Mouse (Mus musculus): ENCODE measurements around the gene BC048562. TPM values are rescaled to one million over a fixed set of nuclear protein-coding genes. Genes with fewer than 3 reads are reported as not detected.

The BC048562 gene
- polyA plus RNA-seq (2015; fragmentation: Nextera tagmentation; extraction: Ambion mirVana), result not detected in 2 replicates

GRCm38 (mm10) chr9:108436182-108436581 lies at the start of gene BC048562:
Gene BC048562, plus strand, starts transcription at chr9:108436482.
- Histone ChIP-seq H3K4me2 (no peak within 1 kb of the TSS), H3K4me3 (no peak within 1 kb of the TSS), H3K9me3 (no peaks in the 10 kb centered on the region), H3K27me3 (no peaks in the 10 kb centered on the region), H3K27ac (no peak within 1 kb of the TSS), H3K36me3 (no peaks in the 10 kb centered on the region), H3K4me1 (0 out of 2 replicates have a peak, but pooled peaks cover 17% of the 10 kb centered on the region), H3K9ac (no peak within 1 kb of the TSS)
- WGBS, result 80% methylated on average over 3 of the region's 3 CpGs
- ATAC-seq (ENCODE audit: insufficient number of reproducible peaks, low FRiP score, low TSS enrichment, low read depth), result no peak

- Histone ChIP-seq H3K4me2 (no peak overlapping the region), H3K4me3 (no peak overlapping the region), H3K27me3 (no peaks in the 10 kb centered on the region), H3K27ac (no peak overlapping the region), H3K4me1 (no peaks in the 10 kb centered on the region), H3K36me3 (peaks cover 85% of the 10 kb centered on the region), H3K9ac (no peak overlapping the region), H3K9me3 (no peaks in the 10 kb centered on the region)
- 81% methylated on average over 4 of the region's 4 CpGs for WGBS
- no peak for ATAC-seq (ENCODE audit: insufficient number of reproducible peaks, low FRiP score, low TSS enrichment, low read depth)
Measured at GRCm38 (mm10) chr9:108386816-108387215, 49.5 kb upstream of the BC048562 start.

GRCm38 (mm10) chr9:108388601-108389000 lies 47.7 kb upstream of the BC048562 start:
- no peak overlapping the region for H3K4me2 ChIP-seq
- no peaks in the 10 kb centered on the region for H3K9me3 ChIP-seq
- ATAC-seq (ENCODE audit: insufficient number of reproducible peaks, low FRiP score, low TSS enrichment, low read depth), result no peak
- H3K27ac ChIP-seq, result no peak overlapping the region
- H3K9ac ChIP-seq, result no peak overlapping the region
- 92% methylated on average over 10 of the region's 10 CpGs for WGBS
- H3K4me3 ChIP-seq, result no peak overlapping the region
- no peaks in the 10 kb centered on the region for H3K4me1 ChIP-seq
- peaks cover 89% of the 10 kb centered on the region for H3K36me3 ChIP-seq
- H3K27me3 ChIP-seq, result no peaks in the 10 kb centered on the region

- Histone ChIP-seq H3K4me1 (no peaks in the 10 kb centered on the region), H3K36me3 (peaks cover 89% of the 10 kb centered on the region), H3K27me3 (no peaks in the 10 kb centered on the region), H3K4me2 (no peak overlapping the region), H3K27ac (no peak overlapping the region), H3K9ac (no peak overlapping the region), H3K4me3 (no peak overlapping the region), H3K9me3 (no peaks in the 10 kb centered on the region)
- 74% methylated on average over 6 of the region's 6 CpGs for WGBS
- ATAC-seq (ENCODE audit: insufficient number of reproducible peaks, low FRiP score, low TSS enrichment, low read depth), result no peak
Measured at GRCm38 (mm10) chr9:108389220-108389619, 47.1 kb upstream of the BC048562 start.

GRCm38 (mm10) chr9:108392676-108393075 lies 43.6 kb upstream of the BC048562 start, which contains the start of gene 1700102P08Rik:
Gene 1700102P08Rik, plus strand, starts transcription at chr9:108392805.
- ATAC-seq (ENCODE audit: insufficient number of reproducible peaks, low FRiP score, low TSS enrichment, low read depth), result no peak
- H3K36me3 ChIP-seq, result peaks cover 62% of the 10 kb centered on the region
- H3K4me3 ChIP-seq, result no peak within 1 kb of the TSS
- no peak within 1 kb of the TSS for H3K4me2 ChIP-seq
- no peaks in the 10 kb centered on the region for H3K4me1 ChIP-seq
- WGBS, result 74% methylated on average over 18 of the region's 18 CpGs
- no peaks in the 10 kb centered on the region for H3K27me3 ChIP-seq
- H3K9ac ChIP-seq, result no peak within 1 kb of the TSS
- no peaks in the 10 kb centered on the region for H3K9me3 ChIP-seq
- H3K27ac ChIP-seq, result no peak within 1 kb of the TSS

GRCm38 (mm10) chr9:108394191-108394590 lies 42.1 kb upstream of the BC048562 start:
- no peaks in the 10 kb centered on the region for H3K9me3 ChIP-seq
- ATAC-seq (ENCODE audit: insufficient number of reproducible peaks, low FRiP score, low TSS enrichment, low read depth), result no peak
- H3K4me3 ChIP-seq, result no peak overlapping the region
- WGBS, result 95% methylated on average over 6 of the region's 6 CpGs
- no peak overlapping the region for H3K4me2 ChIP-seq
- no peak overlapping the region for H3K9ac ChIP-seq
- no peaks in the 10 kb centered on the region for H3K27me3 ChIP-seq
- H3K27ac ChIP-seq, result no peak overlapping the region
- peaks cover 47% of the 10 kb centered on the region for H3K36me3 ChIP-seq
- H3K4me1 ChIP-seq, result no peaks in the 10 kb centered on the region

GRCm38 (mm10) chr9:108395427-108395826 lies 40.9 kb upstream of the BC048562 start:
- Histone ChIP-seq H3K27me3 (no peaks in the 10 kb centered on the region), H3K4me1 (no peaks in the 10 kb centered on the region), H3K9ac (no peak overlapping the region), H3K4me3 (no peak overlapping the region), H3K4me2 (no peak overlapping the region), H3K9me3 (no peaks in the 10 kb centered on the region), H3K27ac (no peak overlapping the region), H3K36me3 (peaks cover 40% of the 10 kb centered on the region)
- ATAC-seq (ENCODE audit: insufficient number of reproducible peaks, low FRiP score, low TSS enrichment, low read depth), result no peak
- WGBS, result 92% methylated on average over 1 of the region's 1 CpGs

- H3K4me1 ChIP-seq, result peaks cover 4% of the 10 kb centered on the region; the same call in 1 of the 2 replicates
- ATAC-seq (ENCODE audit: insufficient number of reproducible peaks, low FRiP score, low TSS enrichment, low read depth), result no peak
- no peak overlapping the region for H3K4me3 ChIP-seq
- H3K4me2 ChIP-seq, result no peak overlapping the region
- no peaks in the 10 kb centered on the region for H3K27me3 ChIP-seq
- no peaks in the 10 kb centered on the region for H3K9me3 ChIP-seq
- H3K27ac ChIP-seq, result no peak overlapping the region
- peaks cover 12% of the 10 kb centered on the region; the same call in 1 of the 2 replicates for H3K36me3 ChIP-seq
- H3K9ac ChIP-seq, result no peak overlapping the region
- 88% methylated on average over 3 of the region's 3 CpGs for WGBS
Measured at GRCm38 (mm10) chr9:108398324-108398723, 38.0 kb upstream of the BC048562 start.

- Histone ChIP-seq H3K4me1 (peaks cover 4% of the 10 kb centered on the region; the same call in 1 of the 2 replicates), H3K36me3 (no peaks in the 10 kb centered on the region), H3K4me3 (no peak overlapping the region), H3K27ac (no peak overlapping the region; the same call in 1 of the 2 replicates), H3K27me3 (no peaks in the 10 kb centered on the region), H3K4me2 (no peak overlapping the region), H3K9me3 (no peaks in the 10 kb centered on the region), H3K9ac (no peak overlapping the region)
- ATAC-seq (ENCODE audit: insufficient number of reproducible peaks, low FRiP score, low TSS enrichment, low read depth), result no peak
- 66% methylated on average over 7 of the region's 7 CpGs for WGBS
Measured at GRCm38 (mm10) chr9:108401186-108401960, 34.9 kb upstream of the BC048562 start.

- H3K4me2 ChIP-seq, result no peak overlapping the region
- 79% methylated on average over 4 of the region's 4 CpGs for WGBS
- ATAC-seq (ENCODE audit: insufficient number of reproducible peaks, low FRiP score, low TSS enrichment, low read depth), result no peak
- no peak overlapping the region for H3K4me3 ChIP-seq
- H3K27me3 ChIP-seq, result no peaks in the 10 kb centered on the region
- no peaks in the 10 kb centered on the region for H3K36me3 ChIP-seq
- H3K9ac ChIP-seq, result no peak overlapping the region
- H3K27ac ChIP-seq, result no peak overlapping the region
- H3K9me3 ChIP-seq, result no peaks in the 10 kb centered on the region
- H3K4me1 ChIP-seq, result peaks cover 4% of the 10 kb centered on the region; the same call in 1 of the 2 replicates
Measured at GRCm38 (mm10) chr9:108403081-108403480, 33.2 kb upstream of the BC048562 start.

GRCm38 (mm10) chr9:108404451-108404850 lies 31.8 kb upstream of the BC048562 start:
- no peak for ATAC-seq (ENCODE audit: insufficient number of reproducible peaks, low FRiP score, low TSS enrichment, low read depth)
- no peak overlapping the region for H3K4me2 ChIP-seq
- 85% methylated on average over 8 of the region's 8 CpGs for WGBS

GRCm38 (mm10) chr9:108409535-108409934 lies 26.7 kb upstream of the BC048562 start:
- WGBS, result 86% methylated on average over 4 of the region's 4 CpGs
- H3K4me3 ChIP-seq, result no peak overlapping the region
- H3K4me1 ChIP-seq, result no peaks in the 10 kb centered on the region
- H3K27me3 ChIP-seq, result no peaks in the 10 kb centered on the region
- H3K27ac ChIP-seq, result no peak overlapping the region
- ATAC-seq (ENCODE audit: insufficient number of reproducible peaks, low FRiP score, low TSS enrichment, low read depth), result no peak
- no peak overlapping the region for H3K9ac ChIP-seq
- H3K4me2 ChIP-seq, result no peak overlapping the region
- no peaks in the 10 kb centered on the region for H3K36me3 ChIP-seq
- no peaks in the 10 kb centered on the region for H3K9me3 ChIP-seq

More at GRCm38 (mm10) chr9:108404451-108404850, 31.8 kb upstream of the BC048562 start:
- no peak overlapping the region for H3K9ac ChIP-seq
- no peak overlapping the region for H3K27ac ChIP-seq
- no peak overlapping the region for H3K4me3 ChIP-seq
- H3K4me1 ChIP-seq, result peaks cover 4% of the 10 kb centered on the region; the same call in 1 of the 2 replicates
- H3K9me3 ChIP-seq, result no peaks in the 10 kb centered on the region
- H3K36me3 ChIP-seq, result no peaks in the 10 kb centered on the region
- H3K27me3 ChIP-seq, result no peaks in the 10 kb centered on the region

Data from limb, embryonic 15.5 days (tissue).